ENCODE assay signal across 8 mouse cellular contexts in the genomic region with DNA sequence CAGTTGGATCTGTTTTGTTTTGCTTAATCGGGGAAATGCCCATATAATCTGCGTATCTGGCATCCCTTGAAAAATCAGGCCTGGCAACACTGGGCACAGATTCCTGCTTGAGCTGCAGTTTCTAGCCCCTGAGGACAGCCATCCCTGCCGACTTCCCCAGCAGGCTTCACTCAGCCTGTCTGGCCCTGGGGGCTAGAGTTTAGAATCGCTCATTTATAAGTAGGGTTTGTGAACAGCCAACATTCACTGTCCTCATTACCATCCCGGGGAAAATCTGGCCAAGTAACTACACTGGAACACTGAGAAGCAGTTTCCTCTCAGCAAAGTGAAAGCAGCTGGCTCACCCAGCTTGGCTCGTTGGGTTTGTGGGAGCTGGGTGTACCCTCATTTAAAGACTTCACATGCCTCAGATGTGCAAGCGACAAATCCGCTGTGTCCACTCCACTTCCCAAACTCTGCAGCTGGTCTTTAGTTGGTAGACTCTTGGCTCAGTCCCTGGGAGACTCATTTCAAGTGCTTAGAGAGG. TPM values are rescaled to one million over a fixed set of nuclear protein-coding genes. Genes with fewer than 3 reads are reported as not detected.
DNase-seq lines count a peak whose midpoint lies in the region; ATAC-seq lines count a peak whose summit lies in the region.

No protein-coding gene starts in this region.

- H3K9me3 ChIP-seq in embryonic facial prominence, embryonic 10.5 days = no peaks in the 10 kb centered on the region
- H3K9me3 ChIP-seq in kidney, embryonic 15.5 days (replicated peaks) = no peaks in the 10 kb centered on the region
- H3K9me3 ChIP-seq in limb, embryonic 11.5 days (ENCODE audit: control insufficient read depth, low read length) = no peaks in the 10 kb centered on the region
- H3K9me3 ChIP-seq in neural tube, embryonic 13.5 days = no peaks in the 10 kb centered on the region

- peaks cover 18% of the 10 kb centered on the region for H3K4me1 ChIP-seq in embryonic facial prominence, embryonic 10.5 days
- H3K4me1 ChIP-seq in kidney, embryonic 15.5 days = peaks cover 12% of the 10 kb centered on the region
- no peaks in the 10 kb centered on the region; the same call in 1 of the 2 replicates for H3K4me1 ChIP-seq in limb, embryonic 11.5 days (ENCODE audit: control insufficient read depth, insufficient read depth, low read length)
- H3K4me1 ChIP-seq in neural tube, embryonic 13.5 days (replicated peaks) = peaks cover 33% of the 10 kb centered on the region

- no peak overlapping the region for H3K4me2 ChIP-seq in kidney, embryonic 15.5 days
- no peak overlapping the region for H3K4me2 ChIP-seq in limb, embryonic 11.5 days (ENCODE audit: low read depth, severe bottlenecking)
- peak overlapping the region; percentile 26; the same call in 1 of the 2 replicates for H3K4me2 ChIP-seq in neural tube, embryonic 13.5 days

- no peaks in the 10 kb centered on the region for H3K36me3 ChIP-seq in embryonic facial prominence, embryonic 10.5 days (replicated peaks)
- no peaks in the 10 kb centered on the region for H3K36me3 ChIP-seq in kidney, embryonic 15.5 days
- H3K36me3 ChIP-seq in limb, embryonic 11.5 days (ENCODE audit: control insufficient read depth, insufficient read depth, low read length) = no peaks in the 10 kb centered on the region
- H3K36me3 ChIP-seq in neural tube, embryonic 13.5 days = no peaks in the 10 kb centered on the region

- H3K27me3 ChIP-seq in embryonic facial prominence, embryonic 10.5 days (replicated peaks; ENCODE audit: low read depth, poor library complexity, severe bottlenecking) = no peaks in the 10 kb centered on the region
- H3K27me3 ChIP-seq in kidney, embryonic 15.5 days = no peaks in the 10 kb centered on the region
- H3K27me3 ChIP-seq in limb, embryonic 11.5 days (ENCODE audit: control insufficient read depth, insufficient read depth, low read length) = no peaks in the 10 kb centered on the region
- H3K27me3 ChIP-seq in neural tube, embryonic 13.5 days = no peaks in the 10 kb centered on the region

- 43% methylated on average over 8 of the region's 8 CpGs for WGBS in embryonic facial prominence, embryonic 10.5 days
- WGBS in kidney, embryonic 15.5 days = 56% methylated on average over 8 of the region's 8 CpGs
- 38% methylated on average over 8 of the region's 8 CpGs for WGBS in limb, embryonic 11.5 days
- WGBS in neural tube, embryonic 13.5 days = 33% methylated on average over 8 of the region's 8 CpGs

- ATAC-seq in kidney, embryonic 15.5 days (replicated peaks; ENCODE audit: low FRiP score) = peak; percentile 29; the same call in 1 of the 2 replicates
- 0 out of 2 replicates have a peak, but pooled peaks have one; percentile 17 for ATAC-seq in limb, embryonic 11.5 days (ENCODE audit: insufficient number of reproducible peaks, low FRiP score, low TSS enrichment, low read depth)
- ATAC-seq in neural tube, embryonic 13.5 days (ENCODE audit: low read depth) = peak; percentile 51

- peak; percentile 24 for DNase-seq in adrenal gland, postnatal 10 days
- no peak for DNase-seq in adrenal gland, adult 18-20 months (ENCODE audit: low spot score in 2 of 2)
- peak; percentile 43 for DNase-seq in embryonic facial prominence, embryonic 10.5 days (ENCODE audit: low spot score)
- DNase-seq in heart, adult 8-10 months (ENCODE audit: low spot score) = peak; percentile 53
- DNase-seq in limb, embryonic 11.5 days (ENCODE audit: low spot score) = peak; percentile 60
- DNase-seq in spleen, postnatal 14 days (ENCODE audit: low spot score in 2 of 2) = no peak

- H3K9ac ChIP-seq in kidney, embryonic 15.5 days = no peak overlapping the region
- no peak overlapping the region for H3K9ac ChIP-seq in limb, embryonic 11.5 days (ENCODE audit: low read length)
- no peak overlapping the region for H3K9ac ChIP-seq in neural tube, embryonic 13.5 days

- 0 out of 2 replicates have a peak overlapping the region, but pooled peaks have one; percentile 54 for H3K27ac ChIP-seq in embryonic facial prominence, embryonic 10.5 days (replicated peaks)
- H3K27ac ChIP-seq in kidney, embryonic 15.5 days = peak overlapping the region; percentile 51; the same call in 1 of the 2 replicates
- H3K27ac ChIP-seq in limb, embryonic 11.5 days (replicated peaks; ENCODE audit: low read depth, low read length) = peak overlapping the region; percentile 23; the same call in 1 of the 2 replicates
- peak overlapping the region; percentile 64 for H3K27ac ChIP-seq in neural tube, embryonic 13.5 days (replicated peaks)

- H3K4me3 ChIP-seq in embryonic facial prominence, embryonic 10.5 days = no peak overlapping the region
- H3K4me3 ChIP-seq in kidney, embryonic 15.5 days (replicated peaks) = no peak overlapping the region
- H3K4me3 ChIP-seq in limb, embryonic 11.5 days (ENCODE audit: low read depth, low read length) = no peak overlapping the region
- H3K4me3 ChIP-seq in neural tube, embryonic 13.5 days = no peak overlapping the region

RNA-seq across cellular contexts. Expression of a gene that starts 49.2 kb away (rescaled TPM):
- 100 to 1,000 TPM; 174 to 190 TPM for total RNA-seq in adrenal gland, postnatal 10 days (2021)
- total RNA-seq in adrenal gland, adult 18-20 months (2021) = 100 to 1,000 TPM; 155 to 195 TPM
- polyA plus RNA-seq in embryonic facial prominence, embryonic 10.5 days (2016; fragmentation: Nextera tagmentation; extraction: Ambion mirVana) = 226 and 227 TPM in 2 replicates
- total RNA-seq in heart, adult 8-10 months (2022) = 100 to 1,000 TPM; 106 to 126 (median 118) TPM
- polyA plus RNA-seq in kidney, embryonic 15.5 days (2015; fragmentation: Nextera tagmentation; extraction: Ambion mirVana) = 283 and 305 TPM in 2 replicates
- 308 and 323 TPM in 2 replicates for polyA plus RNA-seq in limb, embryonic 11.5 days (2014; fragmentation: Nextera tagmentation; extraction: Ambion mirVana)
- polyA plus RNA-seq in neural tube, embryonic 13.5 days (2015; fragmentation: Nextera tagmentation; extraction: Ambion mirVana) = 163 and 188 TPM in 2 replicates

Comparison
In these comparisons a context has a peak if more than half of its experiments do, and no peak if none do; other contexts are left out.
1. DNase-seq: peak in adrenal gland, postnatal 10 days (single experiment), embryonic facial prominence, embryonic 10.5 days (single experiment), heart, adult 8-10 months (single experiment) and limb, embryonic 11.5 days (single experiment); none in adrenal gland, adult 18-20 months (0 of 2) and spleen, postnatal 14 days (0 of 2).
2. Peak in every context shown above with its lines, with median percentiles within 50 percentile points of each other: H3K27ac ChIP-seq and ATAC-seq.